Mouse (Mus musculus) kidney, adult 2 months (tissue): ENCODE measurements around the gene Zfp609.

Experiments
- CTCF ChIP-seq: fragments of 200-500 bp; conservative IDR thresholded peaks from 2 replicates; pipeline ENCODE4 v1.5.1; 2011; ENCODE audit warnings: low read depth, mild to moderate bottlenecking, control low read depth, low read length, moderate library complexity, mixed read lengths; ENCODE audit not compliant: insufficient read depth, insufficient read length
- POLR2A ChIP-seq: fragments of 200-500 bp; IDR thresholded peaks from one replicate; pipeline ENCODE4 v1.6.1; 2011; ENCODE audit warnings: low read depth, low read length, control low read depth

- TF ChIP-seq CTCF (no peak), POLR2A (no peak)
Measured at GRCm38 (mm10) chr9:65773783-65774182, 53.6 kb downstream of the Zfp609 start.
